Mouse (Mus musculus): ENCODE measurements around the gene Fcho2. TPM values are rescaled to one million over a fixed set of nuclear protein-coding genes. Genes with fewer than 3 reads are reported as not detected.

The Fcho2 gene
- polyA plus RNA-seq, 1 experiment from 2014 or later, result 37.0 TPM

DNA sequence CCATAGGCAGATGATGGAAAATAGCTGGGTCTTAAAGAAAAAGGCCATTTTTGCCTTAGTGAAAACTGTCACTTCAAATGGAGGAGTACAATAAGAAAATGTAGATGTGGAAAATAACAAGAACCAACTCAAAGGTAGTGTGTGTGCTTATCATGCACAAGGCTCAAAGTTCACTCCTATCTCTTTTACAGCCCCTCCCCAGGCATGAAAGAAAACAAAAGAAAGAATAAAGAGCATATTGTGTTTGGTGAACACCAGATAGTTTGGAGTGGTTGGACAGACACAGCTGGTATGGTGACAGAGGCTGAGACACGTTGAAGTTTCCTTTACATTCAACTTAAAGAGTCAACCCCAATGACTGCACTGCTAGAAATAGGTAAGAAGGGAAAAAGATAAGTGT, 70.6 kb downstream of the Fcho2 start:
- POLR2A ChIA-PET, result no interaction called here
- in situ Hi-C loops (cut with MboI; ENCODE audit: low pct_unique_long_range_greater_than_20kb), result no loop called here

DNA sequence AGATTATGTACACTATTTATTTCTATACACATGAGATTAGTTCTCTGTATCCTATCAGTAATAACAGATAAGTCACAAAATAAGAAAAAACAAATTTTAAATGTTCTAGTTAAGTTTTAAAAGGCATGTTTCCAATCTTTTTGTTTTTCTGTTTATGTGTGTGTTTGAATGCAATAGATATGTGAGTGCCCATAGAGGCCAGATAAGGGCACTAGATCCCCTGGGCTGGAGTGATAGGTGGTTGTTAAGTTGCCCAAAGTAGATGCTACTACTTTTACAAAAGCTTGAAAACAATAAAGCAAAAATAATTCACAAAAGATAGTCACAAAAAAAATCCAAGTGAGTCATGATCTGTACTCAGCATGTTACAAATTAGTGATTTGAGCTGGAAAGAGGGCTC, 71.4 kb downstream of the Fcho2 start:
- DNase-seq (ENCODE audit: low read depth, low spot score) (no peak), ATAC-seq (no peak)
- CTCF ChIA-PET, result no interaction called here
- in situ Hi-C loops (cut with MboI; ENCODE audit: low pct_unique_long_range_greater_than_20kb), result no loop called here
- TF ChIP-seq CTCF (IDR thresholded peaks at IDR 0.05), result no peak
- POLR2A ChIA-PET, result no interaction called here
- H3K27me3 ChIP-seq, result no peaks in the 10 kb centered on the region

More for the DNA sequence above, 70.6 kb downstream of the Fcho2 start:
- H3K27me3 ChIP-seq, result no peaks in the 10 kb centered on the region
- no peak for ATAC-seq
- CTCF ChIA-PET, result no interaction called here
- no peak for DNase-seq (ENCODE audit: low read depth, low spot score)
- no peak for TF ChIP-seq CTCF (IDR thresholded peaks at IDR 0.05)

DNA sequence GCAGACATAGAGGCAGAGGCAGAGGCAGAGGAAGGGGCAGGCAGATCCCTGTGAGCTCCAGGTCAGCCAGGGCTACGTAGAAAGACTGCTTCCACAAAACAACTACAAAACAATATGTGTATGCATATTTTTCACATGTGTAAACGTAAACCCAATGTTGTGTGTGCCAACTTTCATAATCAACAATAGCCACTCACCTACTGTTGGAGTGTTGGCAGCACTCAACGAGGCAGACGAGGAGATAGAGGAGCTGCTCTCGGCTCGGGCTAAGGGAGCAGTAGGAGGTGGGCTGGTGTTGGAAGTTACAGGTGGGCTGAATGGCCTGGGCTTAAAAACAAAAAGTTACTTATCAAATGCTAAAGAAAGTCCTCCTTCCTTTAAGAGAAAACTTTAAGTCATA, 72.0 kb downstream of the Fcho2 start:
- POLR2A ChIA-PET, result no interaction called here
- ATAC-seq (no peak), DNase-seq (ENCODE audit: low read depth, low spot score) (no peak)
- H3K27me3 ChIP-seq, result no peaks in the 10 kb centered on the region
- CTCF ChIA-PET, result no interaction called here
- in situ Hi-C loops (cut with MboI; ENCODE audit: low pct_unique_long_range_greater_than_20kb), result no loop called here
- no peak for TF ChIP-seq CTCF (IDR thresholded peaks at IDR 0.05)

DNA sequence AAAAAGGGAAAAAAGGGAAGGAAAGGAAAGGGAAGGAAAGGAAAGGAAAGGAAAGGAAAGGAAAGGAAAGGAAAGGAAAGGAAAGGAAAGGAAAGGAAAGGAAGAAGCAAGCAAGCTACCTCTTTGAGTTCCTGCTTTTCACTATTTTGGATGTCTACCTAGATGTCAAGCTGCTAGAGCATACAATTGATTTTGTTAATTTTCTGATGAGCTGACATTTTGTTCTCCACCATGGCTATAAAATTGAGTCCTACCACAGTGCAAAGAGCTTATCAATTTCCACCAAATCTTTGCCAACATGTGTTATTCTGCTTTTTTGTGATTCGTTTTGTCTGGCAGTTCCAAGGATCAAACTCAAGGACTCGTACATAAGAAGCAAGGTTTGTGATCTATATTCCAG, 77.0 kb downstream of the Fcho2 start:
- no peak for TF ChIP-seq CTCF (IDR thresholded peaks at IDR 0.05)
- in situ Hi-C loops (cut with MboI; ENCODE audit: low pct_unique_long_range_greater_than_20kb), result no loop called here
- CTCF ChIA-PET, result no interaction called here
- DNase-seq (ENCODE audit: low read depth, low spot score) (no peak), ATAC-seq (no peak)
- POLR2A ChIA-PET, result no interaction called here
- H3K27me3 ChIP-seq, result no peaks in the 10 kb centered on the region

DNA sequence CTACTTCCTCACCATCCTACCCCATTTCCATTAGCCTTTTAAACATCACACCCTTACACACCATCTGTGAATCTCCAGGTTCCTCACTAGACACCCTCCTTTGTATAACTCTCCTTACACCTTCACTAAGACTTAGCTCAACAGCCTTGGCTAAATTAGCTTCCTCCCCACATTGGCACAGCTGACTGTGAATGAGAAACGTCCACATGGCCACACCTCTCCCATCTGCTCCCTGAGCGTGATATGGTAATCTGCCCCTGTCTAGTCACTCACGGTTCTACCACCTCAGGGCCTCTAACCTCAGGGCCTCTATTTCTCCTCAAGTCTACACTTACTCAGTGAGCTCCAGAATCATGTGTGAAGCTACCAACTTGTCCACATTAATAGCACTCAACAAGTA, 82.0 kb downstream of the Fcho2 start:
- in situ Hi-C loops (cut with MboI; ENCODE audit: low pct_unique_long_range_greater_than_20kb), result no loop called here
- no peak for TF ChIP-seq CTCF (IDR thresholded peaks at IDR 0.05)
- POLR2A ChIA-PET, result interaction anchor here (0.7 kb wide), 1 partner anchor 389 kb away, joined by 3 read pairs; no protein-coding TSS in a partner anchor

DNA sequence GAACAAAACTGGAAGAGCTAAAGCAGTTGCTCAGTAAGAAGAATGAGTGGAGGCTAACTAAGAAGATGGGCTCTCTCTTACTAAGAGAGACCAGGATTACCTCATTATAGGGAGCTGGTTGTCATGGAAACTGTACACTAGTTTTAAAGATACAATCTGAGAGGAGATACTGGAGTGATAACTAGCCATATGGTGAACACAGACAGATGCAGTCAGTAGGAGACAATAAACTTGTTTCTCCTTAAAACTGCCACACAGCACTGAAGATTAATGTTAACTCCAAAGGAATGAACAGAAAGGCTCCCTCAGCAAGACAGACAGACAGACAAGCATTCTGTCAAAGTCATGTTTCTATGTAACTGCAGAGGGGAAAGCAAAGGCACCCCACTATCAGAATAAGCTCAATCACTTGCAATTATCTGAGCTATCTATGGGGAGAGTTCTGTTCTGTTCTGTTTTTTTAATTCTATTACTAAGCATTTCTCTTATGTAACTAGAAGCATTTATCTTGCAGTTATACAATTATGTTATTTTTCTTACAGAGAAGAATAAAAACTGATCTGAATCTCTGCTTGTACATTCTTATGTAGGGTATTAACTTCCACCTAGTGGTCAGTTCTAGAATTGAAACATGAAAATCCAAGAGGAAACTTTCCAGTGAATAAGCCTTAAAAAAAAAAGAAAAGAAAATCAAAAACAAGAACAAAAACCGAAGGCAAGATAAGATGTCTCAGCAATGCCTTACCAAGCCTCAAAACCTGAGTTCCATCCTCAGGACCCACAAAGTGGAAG, 85.8 kb downstream of the Fcho2 start:
- TF ChIP-seq CTCF (IDR thresholded peaks at IDR 0.05), result peak; percentile 52
- ChIA-PET POLR2A (no interaction called here), CTCF (interaction anchor here (1.2 to 1.7 kb wide), 5 partner anchors 10 to 231 kb away, joined by 3 to 6 read pairs (median 4); no protein-coding TSS in a partner anchor)
- ATAC-seq, result no peak
- in situ Hi-C loops (cut with MboI; ENCODE audit: low pct_unique_long_range_greater_than_20kb), result no loop called here
- DNase-seq (ENCODE audit: low read depth, low spot score), result peak; percentile 9
- H3K27me3 ChIP-seq, result no peaks in the 10 kb centered on the region

More for the DNA sequence above, 82.0 kb downstream of the Fcho2 start:
- DNase-seq (ENCODE audit: low read depth, low spot score), result no peak
- CTCF ChIA-PET, result no interaction called here
- ATAC-seq, result no peak
- no peaks in the 10 kb centered on the region for H3K27me3 ChIP-seq

DNA sequence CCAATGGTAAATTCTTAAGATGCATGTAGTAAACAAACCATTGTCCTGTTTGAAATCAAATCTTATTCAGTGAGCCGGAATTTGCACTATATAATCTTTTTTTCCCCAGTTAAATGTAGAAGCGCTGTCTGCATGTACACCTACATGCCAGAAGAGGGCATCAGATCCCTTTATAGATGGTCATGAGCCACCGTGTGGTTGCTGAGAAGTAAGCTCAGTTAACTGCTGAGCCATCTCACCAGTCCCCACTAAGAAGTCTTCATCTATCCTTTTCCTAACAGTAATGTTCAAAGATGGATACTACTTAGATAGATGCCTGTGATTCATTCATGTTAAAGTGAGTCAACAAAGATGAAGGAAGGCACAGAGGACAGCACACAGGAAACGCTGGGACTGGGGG, 88.8 kb downstream of the Fcho2 start:
- CTCF ChIA-PET, result interaction anchor here (1.1 to 2.0 kb wide), 7 partner anchors 9 to 224 kb away, joined by 3 to 5 read pairs (median 3); partner anchors contain the start of gene Tmem171
- ATAC-seq, result no peak
- in situ Hi-C loops (cut with MboI; ENCODE audit: low pct_unique_long_range_greater_than_20kb), result no loop called here
- no peak for DNase-seq (ENCODE audit: low read depth, low spot score)
- peak; percentile 82 for TF ChIP-seq CTCF (IDR thresholded peaks at IDR 0.05)
- POLR2A ChIA-PET, result interaction anchor here (0.6 to 1.1 kb wide), 3 partner anchors 13 to 192 kb away, joined by 3 read pairs; no protein-coding TSS in a partner anchor
- H3K27me3 ChIP-seq, result no peaks in the 10 kb centered on the region

DNA sequence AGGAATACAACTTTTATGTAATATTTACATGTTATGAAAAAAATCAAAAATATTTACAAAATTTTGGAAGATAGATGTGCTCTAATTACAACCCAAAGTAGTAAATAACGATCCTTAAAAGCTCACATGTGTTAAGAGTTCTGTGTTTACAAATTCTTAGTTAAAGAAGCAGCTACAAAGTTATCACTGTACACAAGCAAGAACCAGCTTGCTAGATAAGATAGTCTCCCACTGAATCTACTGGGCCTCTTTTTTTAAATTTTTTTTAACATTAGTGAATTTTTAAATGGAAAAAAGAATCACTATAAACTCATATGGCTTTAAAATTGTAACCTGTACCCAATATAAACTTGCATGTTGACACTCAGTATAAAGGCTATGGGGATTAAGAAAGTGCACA, 91.8 kb downstream of the Fcho2 start:
- in situ Hi-C loops (cut with MboI; ENCODE audit: low pct_unique_long_range_greater_than_20kb), result no loop called here
- ChIA-PET POLR2A (interaction anchor here (0.9 kb wide), 1 partner anchor 21 kb away, joined by 3 read pairs; no protein-coding TSS in a partner anchor), CTCF (no interaction called here)
- DNase-seq (ENCODE audit: low read depth, low spot score), result no peak
- TF ChIP-seq CTCF (IDR thresholded peaks at IDR 0.05), result no peak
- H3K27me3 ChIP-seq, result no peaks in the 10 kb centered on the region
- ATAC-seq, result no peak

DNA sequence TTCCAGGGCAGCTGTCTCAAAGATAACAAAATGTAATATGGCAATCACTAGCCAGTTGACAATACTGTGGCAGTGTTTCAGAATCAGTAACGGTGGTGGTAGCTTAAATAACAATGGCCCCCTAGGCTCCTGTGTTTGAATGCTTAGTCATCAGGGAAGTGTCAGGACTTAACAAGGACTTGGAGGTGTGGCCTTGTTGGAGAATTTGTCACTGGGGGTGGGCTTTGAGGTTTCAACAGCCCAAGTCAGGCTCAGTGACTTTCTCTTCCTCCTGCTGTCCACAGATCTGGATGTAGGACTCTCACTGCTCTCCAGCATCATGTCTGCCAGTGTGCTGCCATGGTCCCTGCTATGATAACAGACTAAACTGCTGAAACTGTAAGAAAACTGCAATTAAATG, 93.0 kb downstream of the Fcho2 start:
- ATAC-seq, result no peak
- no peaks in the 10 kb centered on the region for H3K27me3 ChIP-seq
- TF ChIP-seq CTCF (IDR thresholded peaks at IDR 0.05), result no peak
- in situ Hi-C loops (cut with MboI; ENCODE audit: low pct_unique_long_range_greater_than_20kb), result no loop called here
- POLR2A ChIA-PET, result interaction anchor here (0.6 kb wide), 1 partner anchor 28 kb away, joined by 3 read pairs; no protein-coding TSS in a partner anchor
- CTCF ChIA-PET, result interaction anchor here (1.4 kb wide), 1 partner anchor 26 kb away, joined by 3 read pairs; no protein-coding TSS in a partner anchor
- no peak for DNase-seq (ENCODE audit: low read depth, low spot score)

DNA sequence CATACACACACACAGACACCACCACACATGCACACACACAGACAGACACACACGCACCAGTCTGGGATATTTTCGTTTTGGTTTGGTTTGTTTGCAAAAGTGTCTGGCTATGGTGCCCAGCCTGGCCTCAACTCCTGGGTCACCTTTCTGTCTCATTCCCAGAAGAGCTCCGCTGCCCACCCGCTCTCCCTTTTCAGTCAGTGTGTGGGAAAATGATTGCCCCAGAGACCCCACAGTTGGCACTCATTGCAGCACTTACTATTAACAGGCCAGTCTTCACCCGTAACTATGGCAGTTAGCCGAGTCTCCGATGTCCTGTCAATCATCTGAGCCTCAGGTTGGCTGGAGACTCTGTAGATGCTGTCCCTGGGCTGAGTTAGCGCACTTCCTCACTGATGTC, 99.1 kb downstream of the Fcho2 start:
- DNase-seq (ENCODE audit: low read depth, low spot score), result no peak
- CTCF ChIA-PET, result no interaction called here
- ATAC-seq, result no peak
- no peak for TF ChIP-seq CTCF (IDR thresholded peaks at IDR 0.05)
- in situ Hi-C loops (cut with MboI; ENCODE audit: low pct_unique_long_range_greater_than_20kb), result no loop called here
- H3K27me3 ChIP-seq, result no peaks in the 10 kb centered on the region
- POLR2A ChIA-PET, result no interaction called here

DNA sequence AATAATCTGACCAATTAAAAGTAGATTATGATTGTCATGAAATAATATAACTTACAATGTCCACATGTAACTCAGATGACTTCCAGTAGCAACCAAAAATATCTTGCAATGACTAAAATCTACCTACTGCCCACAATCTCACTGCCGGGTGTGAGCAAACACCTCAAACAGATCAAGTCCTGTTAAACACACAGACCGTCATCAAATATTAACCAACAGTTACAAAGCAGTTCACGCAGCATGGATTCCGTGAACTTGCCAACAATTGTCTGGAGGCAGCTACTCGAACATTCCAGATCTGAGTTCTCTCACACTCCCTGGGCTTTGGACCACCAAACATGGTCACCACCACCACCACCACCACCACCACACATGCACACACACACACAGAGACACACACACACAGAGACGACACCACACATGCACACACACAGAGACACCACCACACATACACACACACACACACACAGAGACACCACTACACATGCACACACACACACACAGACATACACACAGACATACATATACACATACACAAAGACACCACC, 99.7 kb downstream of the Fcho2 start:
- in situ Hi-C loops (cut with MboI; ENCODE audit: low pct_unique_long_range_greater_than_20kb), result no loop called here
- TF ChIP-seq CTCF (IDR thresholded peaks at IDR 0.05), result no peak

More for the DNA sequence above, 99.7 kb downstream of the Fcho2 start:
- H3K27me3 ChIP-seq, result no peaks in the 10 kb centered on the region
- CTCF ChIA-PET, result no interaction called here
- DNase-seq (ENCODE audit: low read depth, low spot score) (no peak), ATAC-seq (no peak)
- POLR2A ChIA-PET, result no interaction called here

Measured in Patski (cell line).